Mouse (Mus musculus) olfactory bulb, adult 2 months (tissue): ENCODE data around the gene Nup210l.

Experiments
- CTCF ChIP-seq: fragments of 200-500 bp; IDR thresholded peaks from 2 replicates; pipeline ENCODE4 v1.5.1; 2012; ENCODE audit warnings: low read depth, mild to moderate bottlenecking, low read length, moderate library complexity; ENCODE audit not compliant: insufficient read depth
- POLR2A ChIP-seq: fragments of 200-500 bp; IDR thresholded peaks from 2 replicates; pipeline ENCODE4 v1.6.1; 2012; ENCODE audit warnings: mild to moderate bottlenecking, low read depth, low read length, moderate library complexity; ENCODE audit not compliant: insufficient read depth

DNA sequence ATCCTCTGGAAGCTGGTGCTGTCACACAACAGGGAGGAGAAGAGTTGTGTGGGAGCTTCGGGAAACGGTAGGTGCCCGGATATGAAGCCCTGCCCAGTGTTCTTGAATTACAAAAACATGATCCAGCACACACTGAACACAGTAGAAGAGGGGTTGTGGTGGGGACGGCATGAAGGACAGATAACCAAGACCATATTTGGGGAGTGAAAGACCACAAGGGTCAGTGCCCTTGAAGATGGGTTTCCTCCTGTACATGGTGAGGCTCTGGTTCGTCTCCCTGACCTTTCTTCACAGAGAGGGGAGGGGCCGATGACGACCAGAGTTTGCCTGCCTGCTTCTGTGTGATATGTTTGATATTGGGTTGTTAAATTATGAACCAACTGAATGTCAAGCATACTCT is 34.2 kb upstream of the Nup210l start:
- no peak for TF ChIP-seq CTCF
- no peak for TF ChIP-seq POLR2A
